Mouse (Mus musculus) adrenal gland, adult (tissue): ENCODE results near the gene Marc1.
A peak's percentile ranks its signal among the peaks of the same experiment; 100 is the strongest.

Source experiments
- DNase-seq, 2 experiments: peaks; one replicate each; pipeline ENCODE4 v3.0.0; 2022 to 2023; ENCODE audit warnings: low spot score in 1 of 2; ENCODE audit not compliant: inconsistent age in 2 of 2

The Marc1 gene

DNA sequence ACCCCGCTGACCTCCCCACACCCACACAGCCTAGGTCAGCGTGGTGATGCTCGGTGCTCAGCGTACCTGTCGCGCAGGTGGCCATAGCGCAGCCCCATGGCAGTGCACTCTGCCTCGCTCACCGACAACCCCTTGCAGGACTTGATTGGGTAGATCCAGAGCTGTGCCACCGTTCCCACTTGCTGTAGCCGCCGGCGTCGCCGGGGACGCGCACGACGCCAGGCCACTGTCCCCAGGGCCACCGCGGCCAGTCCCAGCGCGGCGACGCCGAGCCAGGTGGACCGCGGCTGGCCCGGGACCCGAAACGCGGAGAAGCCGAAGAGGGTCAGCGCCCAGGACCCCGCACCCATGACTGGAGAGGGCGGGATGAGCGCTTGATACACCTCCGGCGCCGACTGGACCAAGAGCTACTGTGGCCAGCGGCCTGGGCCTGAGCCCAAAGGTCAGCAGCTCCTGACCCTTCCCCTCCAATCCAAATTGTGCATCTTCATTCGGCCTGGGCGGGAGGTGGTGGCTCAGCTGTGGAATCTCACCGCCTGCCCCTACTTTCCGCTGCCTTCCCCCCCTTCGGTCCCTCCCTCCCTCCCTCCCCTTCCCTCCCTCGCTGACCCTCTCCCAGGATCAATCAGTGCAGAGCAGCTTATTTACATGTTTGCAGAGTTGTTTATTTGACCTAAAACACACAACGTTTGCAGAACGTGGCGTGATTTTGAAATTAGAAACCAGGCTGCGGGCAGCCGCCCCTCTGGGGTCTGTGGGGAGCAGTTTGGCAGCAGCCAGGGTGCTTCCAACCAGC lies at the start of gene Marc1:
Gene Marc1, minus strand, starts transcription at position 534 of the 796 bp plus-strand sequence.
- peak in 1 of 2 experiments; percentile 53 for DNase-seq

DNA sequence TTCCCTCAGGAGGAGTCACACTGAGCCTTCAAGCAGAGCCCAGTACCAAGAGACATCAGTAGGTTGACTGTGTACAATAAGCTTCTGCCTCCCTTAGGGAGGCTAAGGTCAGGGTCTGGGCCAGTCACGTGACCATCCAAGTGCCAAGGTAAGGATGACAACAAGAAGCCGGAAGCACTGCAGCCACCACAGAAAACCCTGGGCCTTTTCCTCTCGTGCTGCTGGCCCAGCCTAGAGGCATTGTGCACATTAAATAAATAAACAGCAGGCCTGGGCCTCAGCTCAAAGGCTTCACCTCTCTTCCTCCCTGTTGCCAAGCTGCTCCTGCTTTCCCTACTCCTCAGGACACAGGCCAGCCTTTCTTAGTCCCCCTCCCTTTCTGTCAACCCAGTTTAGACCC lies 49.2 kb upstream of the Marc1 start:
- DNase-seq, result peak in 1 of 2 experiments; percentile 66

DNA sequence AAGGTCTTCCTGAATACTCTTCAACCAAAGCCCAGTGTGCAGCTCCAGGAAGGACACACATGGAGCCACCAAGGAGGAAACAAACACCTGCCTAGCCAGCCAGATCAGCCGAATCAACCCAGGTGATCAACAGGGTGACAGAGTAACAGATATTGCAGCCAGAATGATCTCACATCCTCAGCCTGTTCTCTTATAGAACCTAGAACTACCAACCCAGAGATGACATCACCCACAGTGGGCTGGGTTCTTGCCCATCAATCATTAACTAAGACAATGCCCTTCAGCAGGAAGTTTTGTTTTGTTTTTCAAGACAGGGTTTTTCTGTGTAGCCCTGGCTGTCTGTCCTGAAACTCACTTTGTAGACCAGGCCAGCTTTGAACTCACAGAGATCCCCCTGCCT lies 47.1 kb upstream of the Marc1 start:
- DNase-seq, result no peak

DNA sequence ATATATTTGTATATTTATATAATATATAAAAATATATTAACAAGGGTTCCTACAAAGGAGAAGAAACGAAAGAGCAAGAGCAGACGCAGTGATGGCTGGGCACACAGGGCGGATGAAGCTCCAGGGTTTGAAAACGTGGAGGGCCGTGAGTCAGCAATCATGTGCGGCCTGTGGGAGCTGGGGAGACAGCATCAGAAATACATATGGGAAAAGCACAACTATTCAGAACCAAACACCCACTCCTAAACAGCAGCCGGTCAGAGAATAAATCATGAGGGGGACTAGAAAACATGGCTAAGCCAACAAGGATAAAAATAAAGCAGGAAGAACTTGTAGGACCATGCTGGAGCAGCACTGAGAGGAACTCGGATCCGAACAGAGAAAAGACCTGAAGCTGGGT lies 46.1 kb upstream of the Marc1 start:
- no peak for DNase-seq

DNA sequence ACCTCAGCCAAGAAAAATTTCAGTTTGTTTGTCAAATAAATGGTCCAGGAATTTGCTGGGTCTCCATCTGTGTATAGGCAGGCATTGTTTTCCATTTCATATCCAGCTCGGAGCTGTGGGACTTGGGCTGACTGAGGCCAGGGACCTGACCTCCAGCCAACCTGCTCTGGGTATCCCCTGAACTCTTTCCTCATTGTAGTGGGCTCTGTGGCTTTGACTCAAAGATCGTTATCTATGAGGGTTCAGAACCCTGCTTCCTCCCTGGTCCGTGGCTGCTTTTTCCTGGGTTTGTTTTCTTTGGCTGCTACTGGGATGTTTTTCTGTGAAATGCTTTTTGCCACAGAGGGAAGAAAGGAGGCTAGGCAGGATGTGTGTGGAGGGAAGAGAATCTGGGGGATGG lies 42.8 kb upstream of the Marc1 start:
- DNase-seq, result peak; percentile 27 to 65

DNA sequence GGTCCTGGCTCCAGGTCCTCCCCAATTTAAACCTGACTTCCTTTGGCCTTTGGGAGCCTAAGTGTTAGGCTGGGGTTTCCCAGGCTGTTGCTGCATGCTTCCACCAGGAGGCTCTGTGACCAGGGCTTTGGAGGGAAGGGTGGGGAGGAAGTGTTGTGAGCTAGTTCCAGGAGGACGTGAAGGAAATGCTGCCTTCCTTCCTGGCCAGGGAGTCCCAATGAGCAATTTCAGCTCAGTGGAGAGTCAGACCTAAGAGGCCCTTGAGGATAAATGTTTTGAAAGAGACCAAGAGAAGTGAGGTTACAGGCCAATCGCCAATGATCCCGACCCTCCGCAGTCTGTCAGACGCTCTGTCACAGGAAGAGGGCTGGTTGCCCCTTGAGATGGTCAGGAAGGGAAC lies 42.2 kb upstream of the Marc1 start:
- peak; percentile 80 to 91 for DNase-seq

DNA sequence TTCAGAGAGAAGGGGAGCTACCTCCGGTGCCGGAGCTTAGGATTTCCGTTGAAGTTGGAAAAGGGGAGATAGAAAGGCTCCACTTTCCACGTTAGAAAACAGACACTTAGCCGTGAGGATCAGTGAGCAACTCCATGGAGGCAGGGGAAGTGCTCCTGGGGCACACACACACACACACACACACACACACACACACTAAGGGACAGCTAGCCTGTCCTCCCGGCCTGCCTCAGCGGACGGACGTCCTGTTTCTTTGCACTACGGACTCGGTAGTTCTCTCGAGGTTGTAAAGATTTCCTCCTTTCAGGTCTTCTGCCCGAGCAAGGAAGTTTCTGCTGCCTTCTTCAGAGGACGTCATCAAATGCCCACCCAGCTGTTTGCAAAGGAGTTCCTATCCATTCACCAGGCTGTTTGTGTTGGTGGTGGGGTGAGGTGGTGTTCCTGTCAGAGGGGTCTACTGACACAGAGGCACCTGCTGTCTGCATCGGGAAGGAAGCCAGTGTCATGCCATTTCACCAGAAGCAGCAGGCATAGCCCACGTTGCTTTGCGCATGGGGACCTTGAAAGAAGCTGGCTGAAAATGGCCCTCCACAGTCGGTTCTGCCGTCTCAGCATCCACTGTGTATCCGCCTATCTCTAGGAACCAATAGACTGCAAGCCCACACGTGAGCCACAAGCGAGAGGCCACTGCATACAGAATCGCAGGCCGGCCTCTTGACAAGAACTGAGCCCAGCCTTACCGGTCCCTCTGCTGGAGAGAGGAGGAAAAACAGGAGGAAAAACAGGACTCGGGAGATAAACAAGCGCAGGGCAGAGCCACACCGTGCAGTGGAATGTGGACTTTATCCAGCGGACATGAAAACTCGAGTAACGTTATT lies 40.9 kb upstream of the Marc1 start:
- peak; percentile 89 to 95 for DNase-seq

DNA sequence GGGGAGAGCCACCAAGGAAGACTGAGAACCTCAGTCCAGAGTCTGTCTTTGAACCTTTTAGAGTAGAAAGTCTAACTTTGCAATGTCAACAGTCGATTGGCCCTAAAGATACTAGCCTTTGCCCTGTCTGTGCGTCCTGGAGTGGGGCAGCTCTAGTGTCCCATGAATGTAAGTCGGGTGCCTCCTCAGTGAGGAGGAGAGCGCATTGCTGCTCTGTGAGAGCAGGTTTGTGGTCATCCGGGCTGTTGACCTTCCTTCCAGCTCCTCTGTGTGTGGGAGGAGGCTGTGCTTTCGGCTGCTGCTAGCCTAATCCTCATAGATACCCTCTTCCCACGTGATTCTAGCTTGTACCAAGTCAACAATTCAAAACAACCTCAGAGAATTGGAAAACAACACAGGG lies 40.1 kb upstream of the Marc1 start:
- peak; percentile 53 to 72 for DNase-seq

DNA sequence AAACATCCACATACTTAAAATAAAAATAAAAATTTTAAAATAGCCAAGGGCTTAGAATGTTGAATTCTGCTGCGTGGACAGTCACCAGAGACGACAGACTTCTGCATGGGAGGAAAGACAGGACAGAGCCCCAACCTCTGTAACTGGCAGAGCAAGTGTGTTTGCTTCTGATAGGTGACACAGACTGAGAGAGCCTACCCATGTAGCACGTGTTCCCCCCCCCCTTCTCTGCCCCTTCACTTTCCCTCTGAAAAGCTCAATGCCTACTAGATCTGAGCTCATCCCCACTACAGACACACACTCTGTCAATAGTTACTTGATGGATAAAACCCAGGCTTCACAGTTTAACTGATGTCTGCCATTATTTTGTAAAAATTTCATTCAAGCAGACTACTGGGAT lies 35.9 kb upstream of the Marc1 start:
- DNase-seq, result no peak

DNA sequence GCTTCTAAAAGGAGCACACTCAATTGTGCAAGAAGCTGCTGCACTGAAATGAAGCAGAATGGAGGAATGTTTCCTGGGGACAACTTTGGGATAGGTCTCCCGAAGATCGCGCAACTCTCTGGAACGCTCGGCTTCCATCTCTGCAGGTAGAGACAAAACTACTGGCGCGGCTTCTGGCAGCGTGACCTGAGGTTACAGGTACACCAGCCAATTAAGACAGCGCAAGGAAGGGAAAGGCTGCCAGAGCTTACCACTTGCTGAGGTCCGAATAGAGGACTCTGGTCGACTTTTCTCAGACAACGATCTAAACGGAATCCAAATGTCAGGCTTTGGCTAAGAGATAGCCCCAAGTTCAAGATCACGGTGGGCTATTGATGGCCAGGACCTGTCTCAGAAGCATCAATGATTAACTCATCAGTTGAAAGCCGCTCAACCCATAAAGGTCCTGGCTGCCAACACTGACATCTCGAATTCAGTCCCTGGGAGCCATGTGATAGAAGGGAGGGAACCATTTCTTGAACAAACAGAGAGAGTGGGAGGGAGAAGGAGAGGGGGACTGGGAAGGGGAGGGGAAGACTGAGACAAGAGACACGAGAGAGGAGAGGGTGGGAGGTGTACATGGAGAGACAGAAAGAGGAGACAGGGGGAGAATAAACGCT lies 35.1 kb upstream of the Marc1 start, which contains the start of gene Marc2:
Gene Marc2, minus strand, starts transcription at position 360 of the 659 bp plus-strand sequence.
- no peak for DNase-seq

DNA sequence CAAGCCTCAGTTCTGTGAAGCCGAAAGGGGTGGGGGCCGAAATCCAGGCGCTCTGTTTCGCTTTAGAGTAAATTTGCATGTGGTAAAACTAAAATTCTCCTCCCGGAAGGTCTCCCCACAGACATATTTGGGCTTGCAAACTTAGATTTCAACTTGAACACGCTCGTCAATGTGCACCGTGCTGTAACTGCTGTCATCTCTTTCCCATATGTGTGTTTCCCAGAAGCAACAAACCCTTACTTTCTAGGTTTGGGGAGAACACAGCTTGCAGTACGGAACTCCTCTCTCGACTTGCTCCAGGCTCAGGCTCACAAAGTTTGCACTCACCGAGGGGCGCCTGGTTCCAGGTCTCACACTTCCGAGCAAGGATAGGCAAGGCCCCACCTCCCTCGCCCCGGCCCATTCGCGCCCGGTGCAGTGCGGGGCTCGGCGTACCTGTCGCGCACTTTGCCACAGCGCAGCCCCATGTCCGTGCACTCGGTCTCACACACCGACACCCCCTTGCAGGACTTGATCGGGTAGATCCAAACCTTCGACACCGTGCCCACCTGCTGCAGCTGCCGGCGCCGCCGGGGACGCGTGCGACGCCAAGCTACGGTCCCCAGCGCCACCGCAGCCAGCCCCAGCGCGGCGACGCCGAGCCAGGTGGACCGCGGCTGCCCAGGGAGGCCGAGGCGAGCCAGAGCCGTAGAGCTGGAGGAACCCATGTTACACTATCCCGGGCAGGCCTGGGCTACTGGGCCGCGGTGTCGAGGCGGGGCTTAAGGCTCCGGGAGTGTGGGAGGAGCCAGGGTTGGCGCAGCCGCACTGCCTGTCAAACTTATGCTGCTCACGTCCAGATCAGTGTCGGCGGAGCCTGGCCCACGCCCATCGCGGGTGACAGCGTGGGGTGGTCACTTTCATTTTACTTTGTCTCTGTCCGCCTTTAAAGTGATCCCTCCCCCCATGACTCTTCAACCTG lies 34.3 kb upstream of the Marc1 start:
- DNase-seq, result peak; percentile 96 to 98

DNA sequence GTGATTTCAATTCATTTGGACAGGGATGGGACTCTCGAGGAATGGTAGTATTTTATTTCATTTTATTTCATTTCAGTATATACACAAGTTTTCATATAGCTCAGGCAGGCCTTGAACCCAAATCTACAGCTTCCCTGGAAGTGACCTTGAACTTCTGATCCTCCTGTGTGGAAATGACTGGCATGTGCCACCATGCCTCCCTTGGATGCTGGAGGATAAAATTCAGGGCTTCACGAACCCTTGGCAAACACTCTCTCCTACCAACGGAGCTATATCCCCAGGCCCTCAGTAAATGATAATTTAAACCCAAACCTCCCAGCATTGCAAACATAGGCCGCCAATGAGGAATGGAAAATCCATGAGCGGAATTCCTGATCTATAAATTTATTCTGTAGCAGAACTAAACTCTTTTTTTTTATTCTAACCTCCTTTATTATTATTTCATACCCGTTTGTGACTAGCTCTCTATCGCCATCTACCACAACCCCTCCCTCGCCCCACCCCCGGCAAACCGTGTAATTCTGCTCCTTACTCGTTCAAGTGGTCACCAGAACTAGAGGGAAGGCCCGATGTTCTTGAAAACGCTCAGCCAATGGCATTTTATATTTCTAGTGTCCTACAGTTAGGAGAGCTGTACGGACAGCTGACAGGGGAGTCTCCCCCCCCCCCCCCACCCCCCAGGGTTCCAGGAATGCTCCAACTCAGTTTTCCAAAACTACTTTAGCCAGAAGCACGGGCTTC lies 33.4 kb upstream of the Marc1 start:
- DNase-seq, result peak; percentile 53 to 82

DNA sequence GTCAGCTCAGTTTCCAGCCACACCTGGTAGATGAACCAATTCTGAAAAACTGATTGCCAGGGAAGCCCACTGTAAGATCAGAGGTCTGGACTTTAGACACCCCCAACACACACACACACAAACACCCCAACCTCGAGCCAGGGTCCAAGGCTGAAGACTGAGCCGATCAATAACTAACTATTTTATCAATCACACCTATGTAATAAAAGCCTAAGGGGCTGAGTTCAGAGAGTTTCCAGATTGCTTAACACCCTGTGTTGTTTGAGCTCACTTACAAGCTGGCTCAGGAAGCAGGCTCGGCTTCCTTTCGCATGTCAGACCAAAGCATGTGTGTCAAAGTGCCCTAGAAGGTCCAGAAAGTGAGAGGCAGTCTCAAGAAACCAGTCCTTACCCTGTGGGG lies 26.5 kb upstream of the Marc1 start:
- DNase-seq, result no peak

DNA sequence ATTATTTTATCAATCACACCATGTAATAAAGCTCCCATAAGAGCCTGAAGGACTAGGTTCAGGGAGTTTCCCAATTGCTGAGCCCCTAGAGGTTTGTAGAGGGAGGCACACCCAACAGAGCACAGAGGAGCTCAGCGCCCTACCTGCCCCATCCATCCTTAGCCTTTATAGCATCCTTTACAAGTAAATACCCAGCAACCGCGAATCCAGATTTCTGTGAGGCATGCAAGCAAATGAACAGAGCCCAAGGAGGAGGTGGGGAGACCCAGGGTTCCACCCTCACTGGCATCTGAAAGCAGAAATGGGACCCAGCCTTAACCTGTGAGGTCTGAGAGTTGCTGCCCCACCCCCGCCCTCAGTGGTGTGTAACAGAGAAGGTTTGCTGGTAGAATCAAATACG lies 25.2 kb upstream of the Marc1 start:
- DNase-seq, result no peak

DNA sequence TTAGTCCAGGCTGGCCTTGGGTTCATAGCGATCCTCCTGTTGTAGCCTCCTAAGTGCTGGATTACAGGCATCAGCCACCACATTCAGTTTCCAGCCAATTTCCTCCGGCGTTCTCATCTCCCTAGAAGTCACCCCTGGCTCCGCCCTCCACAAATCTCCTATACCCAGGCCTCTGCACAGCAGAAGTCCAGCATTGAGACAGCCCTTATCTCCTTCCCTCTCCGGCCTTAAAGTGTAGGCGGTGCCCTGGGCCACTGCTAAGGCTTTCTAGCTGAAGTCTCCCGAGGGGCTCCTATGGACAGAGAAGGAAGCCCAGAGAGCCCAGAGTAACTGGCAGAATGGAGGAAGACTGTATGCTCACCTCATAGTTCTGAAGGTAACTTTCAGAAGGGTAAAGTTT lies 22.4 kb upstream of the Marc1 start:
- DNase-seq, result no peak

DNA sequence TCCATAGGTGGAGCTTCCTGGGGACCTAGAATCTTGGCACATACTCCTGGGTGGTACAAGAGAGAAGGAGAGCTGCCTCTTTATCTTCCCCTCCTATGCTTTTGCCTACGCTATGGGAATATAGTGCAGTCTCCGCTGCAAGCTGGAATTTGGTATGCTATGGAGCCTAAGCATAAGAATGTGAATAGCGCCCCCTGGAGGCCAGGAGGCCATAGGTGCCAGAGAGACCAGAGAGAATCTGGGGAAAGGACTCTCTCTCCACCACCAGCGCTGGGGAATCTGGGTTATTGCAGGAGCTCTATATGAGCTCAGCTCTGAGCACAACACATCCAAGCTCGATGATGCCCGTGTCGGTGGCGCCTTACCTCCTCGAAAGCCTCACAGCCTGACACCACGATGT lies 21.1 kb upstream of the Marc1 start:
- DNase-seq, result no peak

DNA sequence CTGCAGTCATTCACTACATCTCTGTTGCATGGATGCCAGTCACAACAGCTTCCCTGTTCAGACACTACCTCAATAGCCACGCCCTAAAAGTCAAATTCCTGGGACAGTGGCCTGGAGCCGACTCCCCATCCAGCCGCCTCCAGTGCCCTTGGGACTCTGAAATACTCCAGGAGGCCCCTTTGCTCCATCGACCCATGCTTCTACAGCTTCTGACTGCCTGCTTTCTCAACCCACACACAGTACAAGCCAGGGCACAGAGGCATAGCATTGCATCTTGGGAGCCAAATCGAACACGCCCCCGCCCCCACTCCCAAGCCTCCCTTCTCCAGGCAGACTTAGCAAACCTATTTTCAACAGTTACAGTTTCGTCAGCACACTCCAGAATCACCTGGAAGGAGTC lies 18.8 kb upstream of the Marc1 start:
- no peak for DNase-seq

DNA sequence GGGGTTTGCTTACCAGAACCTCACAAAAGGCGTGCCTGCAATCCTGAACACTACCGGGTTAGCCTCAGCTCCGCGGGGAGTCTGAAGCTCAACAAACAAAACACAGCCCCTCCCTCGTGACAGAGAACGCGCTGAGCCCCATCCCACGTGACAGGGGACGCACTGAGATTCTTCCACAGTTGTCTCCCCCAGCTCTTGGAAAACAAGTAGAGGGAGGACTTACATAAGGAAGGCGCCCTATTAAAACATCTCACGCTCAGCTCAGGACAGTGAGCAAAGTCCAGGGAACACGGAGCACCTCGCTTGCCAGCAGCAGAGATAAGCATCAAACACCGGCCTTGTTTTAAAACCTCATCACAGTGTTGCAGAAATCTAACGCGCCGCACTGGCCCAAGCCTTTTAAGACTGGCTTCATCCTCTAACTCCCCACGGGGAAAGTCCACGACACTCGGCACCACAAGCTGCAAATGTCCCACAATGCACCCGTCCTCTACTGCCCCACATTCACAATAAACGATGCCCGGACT lies 16.1 kb upstream of the Marc1 start:
- peak; percentile 74 to 80 for DNase-seq

DNA sequence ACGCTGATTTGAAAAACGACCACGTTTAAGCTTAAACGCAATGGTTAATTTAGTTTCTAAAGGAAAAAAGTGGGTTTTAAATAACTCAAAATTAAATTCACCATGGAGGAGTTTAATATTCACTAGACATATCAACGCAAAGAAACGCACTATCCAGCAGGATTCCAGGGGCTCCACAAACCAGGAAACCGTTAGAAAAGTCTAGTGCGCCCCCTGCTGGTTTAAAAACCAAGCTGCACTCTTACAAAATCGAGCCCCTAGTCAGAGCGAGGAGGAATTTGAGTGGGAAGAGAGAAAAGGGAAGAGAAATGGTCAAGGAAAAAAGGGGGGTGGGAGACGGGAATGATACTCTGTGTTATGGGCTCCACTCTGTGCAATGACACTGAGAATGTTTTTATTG lies 14.0 kb upstream of the Marc1 start:
- peak in 1 of 2 experiments; percentile 75 for DNase-seq
